ENCODE assay signal across 21 mouse cellular contexts in the genomic region with DNA sequence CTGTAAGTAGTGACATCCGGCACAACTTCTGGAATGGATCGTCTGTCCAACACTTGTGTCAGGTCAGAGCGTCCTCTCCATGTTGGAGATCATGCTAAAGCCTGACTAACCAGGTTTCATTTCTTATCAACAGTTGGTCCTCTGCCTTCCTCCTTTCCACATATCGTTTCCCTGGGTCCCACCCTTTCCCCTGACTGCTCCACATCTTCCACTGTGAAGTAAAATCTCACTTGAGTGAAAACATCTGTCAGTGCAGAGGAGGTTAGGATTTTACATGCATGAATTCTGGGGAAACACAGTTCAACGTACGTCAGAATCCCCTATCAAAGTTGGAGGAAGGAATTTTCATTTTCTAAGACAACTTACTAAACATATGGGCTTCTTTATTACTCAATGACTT. TPM values are rescaled to one million over a fixed set of nuclear protein-coding genes. Genes with fewer than 3 reads are reported as not detected.
DNase-seq lines count a peak whose midpoint lies in the region; ATAC-seq and TF ChIP-seq lines count a peak whose summit lies in the region.
"Had no signal": no experiment of that assay in that cellular context is flagged by ENCODE, and none has a peak within 500 bp of the region (broad histone marks: within the 10 kb centered on the region; RNA-seq: fewer than 3 reads in every experiment).

No protein-coding gene starts in this region.

- ATAC-seq in heart, embryonic 12.5 days (ENCODE audit: insufficient number of reproducible peaks, low FRiP score): no peak
- no peak; the same call in 1 of the 2 replicates for ATAC-seq in lung, postnatal 0 days
- no peak for ATAC-seq in heart, embryonic 15.5 days (replicated peaks; ENCODE audit: insufficient number of reproducible peaks, insufficient read depth, low FRiP score, low read depth)
- no peak for ATAC-seq in inflammation-experienced regulatory T-cells, adult 6 months
- ATAC-seq: forebrain, embryonic 16.5 days; hindbrain, postnatal 0 days; liver, postnatal 0 days had no signal

- TF ChIP-seq EP300 in lung, postnatal 0 days (IDR thresholded peaks at IDR 0.05): no peak

- H3K27me3 ChIP-seq in heart, embryonic 12.5 days (replicated peaks): no peaks in the 10 kb centered on the region
- H3K27me3 ChIP-seq in lung, postnatal 0 days (replicated peaks; ENCODE audit: insufficient read depth, low read length): no peaks in the 10 kb centered on the region
- H3K27me3 ChIP-seq in heart, embryonic 15.5 days: no peaks in the 10 kb centered on the region
- H3K27me3 ChIP-seq: megakaryocyte, embryonic 14.5 days; neural tube, embryonic 13.5 days had no signal

- no peak overlapping the region for H3K4me3 ChIP-seq in heart, embryonic 12.5 days
- no peak overlapping the region for H3K4me3 ChIP-seq in lung, postnatal 0 days (ENCODE audit: low read depth, low read length)
- no peak overlapping the region for H3K4me3 ChIP-seq in heart, embryonic 15.5 days
- H3K4me3 ChIP-seq: megakaryocyte, embryonic 14.5 days; neural tube, embryonic 13.5 days had no signal

- H3K27ac ChIP-seq in heart, embryonic 12.5 days (ENCODE audit: poor library complexity, severe bottlenecking): peak overlapping the region; percentile 33
- no peak overlapping the region for H3K27ac ChIP-seq in lung, postnatal 0 days (ENCODE audit: low read length)
- H3K27ac ChIP-seq in heart, embryonic 15.5 days: peak overlapping the region; percentile 29
- H3K27ac ChIP-seq: hindbrain, postnatal 0 days; neural tube, embryonic 13.5 days had no signal

- TF ChIP-seq CTCF in lung, postnatal 0 days (IDR thresholded peaks at IDR 0.05): no peak

- DNase-seq in heart, postnatal 25 days (ENCODE audit: low spot score): no peak
- DNase-seq in lung, postnatal 0 days (ENCODE audit: low spot score): peak; percentile 12
- DNase-seq in lung, postnatal 4 days: no peak
- DNase-seq in spleen, postnatal 36 days (ENCODE audit: low spot score in 2 of 2): no peak
- DNase-seq: adrenal gland, postnatal 25 days; B cell, adult 2 months; cerebellum, adult 18-20 months; cerebellum, postnatal 36 days; gastrocnemius, postnatal 36 days; kidney, adult 9 months; liver, postnatal 0 days; lung, postnatal 14 days; midbrain, embryonic 14.5 days had no signal

- intact Hi-C loops in heart, postnatal 25 days (cut with DNase I): no loop called here

- 36% methylated on average over 6 of the region's 6 CpGs for WGBS in heart, embryonic 12.5 days
- WGBS in lung, postnatal 0 days: 62% methylated on average over 6 of the region's 6 CpGs
- whole genome bisulfite sequencing in heart, embryonic 15.5 days: 51% methylated on average over 6 of the region's 6 CpGs

- H3K9ac ChIP-seq in heart, embryonic 12.5 days: no peak overlapping the region
- H3K9ac ChIP-seq in lung, postnatal 0 days (replicated peaks; ENCODE audit: low read depth): no peak overlapping the region
- H3K9ac ChIP-seq in heart, embryonic 15.5 days: no peak overlapping the region
- H3K9ac ChIP-seq: liver, postnatal 0 days; neural tube, embryonic 13.5 days had no signal

- peaks cover 22% of the 10 kb centered on the region for H3K36me3 ChIP-seq in heart, embryonic 12.5 days
- H3K36me3 ChIP-seq in lung, postnatal 0 days (ENCODE audit: insufficient read depth, low read length): no peaks in the 10 kb centered on the region
- peaks cover 4% of the 10 kb centered on the region; the same call in 1 of the 2 replicates for H3K36me3 ChIP-seq in heart, embryonic 15.5 days

- H3K9me3 ChIP-seq in heart, embryonic 12.5 days (replicated peaks): no peaks in the 10 kb centered on the region
- no peaks in the 10 kb centered on the region for H3K9me3 ChIP-seq in lung, postnatal 0 days (ENCODE audit: low read length)
- H3K9me3 ChIP-seq in heart, embryonic 15.5 days (replicated peaks): no peaks in the 10 kb centered on the region
- H3K9me3 ChIP-seq: neural tube, embryonic 13.5 days had no signal

- no peak overlapping the region for H3K4me2 ChIP-seq in heart, embryonic 12.5 days
- H3K4me2 ChIP-seq in lung, postnatal 0 days (replicated peaks; ENCODE audit: low read depth, low read length): no peak overlapping the region
- no peak overlapping the region for H3K4me2 ChIP-seq in heart, embryonic 15.5 days
- H3K4me2 ChIP-seq: neural tube, embryonic 13.5 days had no signal

- peaks cover 44% of the 10 kb centered on the region for H3K4me1 ChIP-seq in heart, embryonic 12.5 days (replicated peaks)
- peaks cover 6% of the 10 kb centered on the region; the same call in 1 of the 2 replicates for H3K4me1 ChIP-seq in lung, postnatal 0 days (ENCODE audit: insufficient read depth, low read depth, low read length)
- peaks cover 32% of the 10 kb centered on the region for H3K4me1 ChIP-seq in heart, embryonic 15.5 days (replicated peaks)
- H3K4me1 ChIP-seq: megakaryocyte, embryonic 14.5 days; neural tube, embryonic 13.5 days had no signal

RNA-seq across cellular contexts. Expression of a gene that starts 35.1 kb away (rescaled TPM):
- polyA plus RNA-seq in heart, embryonic 12.5 days (2016; fragmentation: Nextera tagmentation; extraction: Ambion mirVana): 125 and 131 TPM in 2 replicates
- 10 to 100 TPM; 62.2 to 65.1 TPM for total RNA-seq in heart, postnatal 25 days (2021)
- 56.1 and 66.0 TPM in 2 replicates for polyA plus RNA-seq in lung, postnatal 0 days (2015; fragmentation: Nextera tagmentation; extraction: Ambion mirVana)
- polyA plus RNA-seq in heart, embryonic 15.5 days (2015; fragmentation: Nextera tagmentation; extraction: Ambion mirVana): 60.0 and 78.0 TPM in 2 replicates
- polyA plus RNA-seq in inflammation-experienced regulatory T-cells, adult 6 months (2017; shearing (Covaris generic)): not detected
- total RNA-seq: hematopoietic stem cell, adult 5-6 weeks had no signal

Comparison
In these comparisons a context has a peak if more than half of its experiments do, and no peak if none do; other contexts are left out.
1. RNA of a gene that starts 35.1 kb away (polyA plus RNA-seq): 125 to 131 TPM in heart, embryonic 12.5 days, 60.0 to 78.0 TPM in heart, embryonic 15.5 days and 56.1 to 66.0 TPM in lung, postnatal 0 days; not detected in inflammation-experienced regulatory T-cells, adult 6 months; every median in the first group is over 10 times any median in the second.